Mouse (Mus musculus) liver, embryonic 12.5 days (tissue): Measurements from ENCODE around the gene Gm17606. TPM values are rescaled to one million over a fixed set of nuclear protein-coding genes. Genes with fewer than 3 reads are reported as not detected.

Source experiments
- ATAC-seq: fragments of 200-750 bp; cut with Nextera tagmentation; 2 replicates; pipeline ENCODE4 v1.8.0; 2017; ENCODE audit warnings: moderate number of reproducible peaks, mild to moderate bottlenecking, moderate library complexity
- H3K27ac ChIP-seq: fragments of 300-500 bp; sonication (generic); 2 replicates; pipeline ENCODE4 v1.5.1; 2016; ENCODE audit warnings: mild to moderate bottlenecking
- H3K27me3 ChIP-seq: fragments of 300-500 bp; sonication (generic); replicated peaks from 2 replicates; pipeline ENCODE4 v1.6.1; 2016; ENCODE audit warnings: mild to moderate bottlenecking, moderate library complexity
- H3K36me3 ChIP-seq: fragments of 300-500 bp; sonication (generic); 2 replicates; pipeline ENCODE4 v1.6.1; 2016; ENCODE audit warnings: mild to moderate bottlenecking, moderate library complexity
- H3K4me1 ChIP-seq: fragments of 300-500 bp; sonication (generic); 2 replicates; pipeline ENCODE4 v1.6.1; 2016
- H3K4me2 ChIP-seq: fragments of 300-500 bp; sonication (generic); 2 replicates; pipeline ENCODE4 v1.6.1; 2016; ENCODE audit warnings: mild to moderate bottlenecking, moderate library complexity
- H3K4me3 ChIP-seq: fragments of 300-500 bp; sonication (generic); 2 replicates; pipeline ENCODE4 v1.5.1; 2016; ENCODE audit warnings: mild to moderate bottlenecking, moderate library complexity
- H3K9ac ChIP-seq: fragments of 300-500 bp; sonication (generic); 2 replicates; pipeline ENCODE4 v1.6.1; 2016; ENCODE audit warnings: mild to moderate bottlenecking, moderate library complexity
- H3K9me3 ChIP-seq: fragments of 300-500 bp; sonication (generic); replicated peaks from 2 replicates; pipeline ENCODE4 v1.6.1; 2016; ENCODE audit warnings: mild to moderate bottlenecking, moderate library complexity
- WGBS: fragments of 180-500 bp; shearing (Covaris S2); methylation state at CpG from one replicate; pipeline ENCODE4 v1.1.7; 2016; ENCODE audit not compliant: insufficient replicate concordance; 5-methylcytosine and 5-hydroxymethylcytosine counted together
- polyA plus RNA-seq: library from polyadenylated mRNA; unstranded; fragments of >200 nt; fragmentation: Nextera tagmentation; extraction: Ambion mirVana; gene quantifications from 2 replicates; pipeline ENCODE4 v1.2.1, GENCODE M21; 2016

Gm17606 gene
- polyA plus RNA-seq, result not detected in 2 replicates

DNA sequence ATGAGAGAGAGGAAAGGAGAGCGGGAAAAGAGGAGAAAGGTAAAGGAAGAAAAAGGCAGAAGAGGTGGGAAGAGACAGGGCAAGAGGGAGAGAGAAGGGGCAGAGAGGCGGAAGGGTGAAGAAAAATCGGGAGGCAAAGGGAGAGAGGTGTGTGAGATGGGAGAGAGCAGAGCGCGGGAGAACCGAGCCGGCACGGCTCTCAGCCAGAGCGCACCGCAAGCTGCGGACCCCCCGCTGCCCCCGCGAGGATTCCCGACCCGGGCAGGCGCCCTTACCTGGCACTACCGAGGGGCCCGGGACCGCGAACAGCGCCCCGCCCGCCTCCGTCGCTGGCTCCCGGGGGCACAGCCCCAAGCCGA is at the start of gene Gm17606:
TSS of gene Gm17606 (plus strand) at position 7 of the 359 bp plus-strand sequence.
- peaks cover 20% of the 10 kb centered on the region for H3K4me1 ChIP-seq
- no peaks in the 10 kb centered on the region for H3K9me3 ChIP-seq
- no peak for ATAC-seq
- peak within 1 kb of the TSS; percentile 75 for H3K27ac ChIP-seq
- 1% methylated on average over 19 of the region's 28 CpGs for WGBS
- peak within 1 kb of the TSS; percentile 80 for H3K9ac ChIP-seq
- H3K27me3 ChIP-seq, result peaks cover 25% of the 10 kb centered on the region
- peak within 1 kb of the TSS; percentile 100 for H3K4me2 ChIP-seq
- H3K36me3 ChIP-seq, result peaks cover 47% of the 10 kb centered on the region
- H3K4me3 ChIP-seq, result peak within 1 kb of the TSS; percentile 71

DNA sequence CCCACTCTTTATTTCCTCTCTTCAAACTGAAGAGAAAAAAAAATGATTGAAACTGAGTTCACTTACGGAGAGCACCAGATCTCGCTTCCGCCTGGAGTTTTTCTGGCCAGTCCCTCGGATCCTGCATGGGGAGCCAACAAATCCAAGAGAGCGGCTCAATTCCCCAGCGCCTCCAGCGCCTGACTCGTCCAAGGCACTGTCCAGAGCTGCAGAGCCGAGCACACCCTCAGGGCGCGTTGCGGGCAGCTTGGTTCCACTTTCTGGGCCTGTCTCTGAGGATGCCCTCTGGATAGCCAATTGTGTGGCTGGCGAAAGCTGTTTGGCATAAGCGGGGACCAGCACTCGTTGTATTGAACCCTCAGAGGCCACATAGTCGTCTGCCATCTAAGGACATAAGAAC is 49.7 kb upstream of the Gm17606 start:
- H3K4me2 ChIP-seq, result no peak overlapping the region
- ATAC-seq, result no peak
- H3K9ac ChIP-seq, result no peak overlapping the region
- WGBS, result 86% methylated on average over 16 of the region's 16 CpGs
- peaks cover 24% of the 10 kb centered on the region for H3K36me3 ChIP-seq
- H3K9me3 ChIP-seq, result 0 out of 2 replicates have a peak, but pooled peaks cover 5% of the 10 kb centered on the region
- H3K4me3 ChIP-seq, result no peak overlapping the region
- no peak overlapping the region for H3K27ac ChIP-seq
- H3K27me3 ChIP-seq, result no peaks in the 10 kb centered on the region
- peaks cover 23% of the 10 kb centered on the region for H3K4me1 ChIP-seq

DNA sequence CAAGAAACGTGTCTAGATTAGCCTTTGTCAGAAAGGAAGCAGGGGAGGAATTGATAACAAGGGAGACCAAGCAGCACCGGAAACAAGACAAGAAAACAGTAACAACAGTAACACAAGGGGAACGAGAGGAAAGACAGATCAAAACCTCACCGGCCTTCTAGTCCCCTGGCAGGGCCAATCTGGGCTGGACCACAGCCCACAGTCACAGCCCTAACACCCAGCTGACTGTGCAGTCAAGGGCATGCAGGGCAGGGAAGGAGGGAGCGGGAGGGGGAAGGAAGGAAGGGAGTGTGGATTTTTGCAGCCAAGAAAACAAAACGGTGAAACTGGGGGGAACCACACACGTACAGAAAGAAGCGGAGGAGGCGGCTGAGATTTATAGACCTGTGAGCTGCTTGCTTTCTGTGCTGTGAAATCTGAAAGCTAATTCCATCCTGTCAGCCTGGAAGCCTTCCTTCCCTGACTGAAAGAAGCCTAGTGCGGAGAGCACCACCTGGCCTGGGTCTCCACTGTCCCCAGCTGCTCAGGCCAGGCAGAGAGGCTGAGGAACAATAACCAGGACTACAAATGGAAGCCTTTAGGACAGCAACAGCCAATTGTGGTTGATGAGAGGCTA is 48.3 kb upstream of the Gm17606 start:
- peaks cover 23% of the 10 kb centered on the region for H3K4me1 ChIP-seq
- H3K4me2 ChIP-seq, result no peak overlapping the region
- ATAC-seq, result 0 out of 2 replicates have a peak, but pooled peaks have one; percentile 36
- no peak overlapping the region for H3K9ac ChIP-seq
- no peak overlapping the region for H3K4me3 ChIP-seq
- no peaks in the 10 kb centered on the region for H3K27me3 ChIP-seq
- peak overlapping the region; percentile 27 for H3K27ac ChIP-seq
- H3K9me3 ChIP-seq, result 0 out of 2 replicates have a peak, but pooled peaks cover 5% of the 10 kb centered on the region
- 25% methylated on average over 10 of the region's 10 CpGs for WGBS
- peaks cover 24% of the 10 kb centered on the region for H3K36me3 ChIP-seq

GRCm38 (mm10) chr14:54594055-54594454 is 46.7 kb upstream of the Gm17606 start:
- 0 out of 2 replicates have a peak, but pooled peaks cover 5% of the 10 kb centered on the region for H3K9me3 ChIP-seq
- 81% methylated on average over 3 of the region's 3 CpGs for WGBS
- peaks cover 24% of the 10 kb centered on the region for H3K36me3 ChIP-seq
- H3K4me2 ChIP-seq, result no peak overlapping the region
- H3K27me3 ChIP-seq, result no peaks in the 10 kb centered on the region
- H3K9ac ChIP-seq, result no peak overlapping the region
- no peak overlapping the region for H3K27ac ChIP-seq
- ATAC-seq, result no peak
- no peak overlapping the region for H3K4me3 ChIP-seq
- peaks cover 21% of the 10 kb centered on the region for H3K4me1 ChIP-seq

DNA sequence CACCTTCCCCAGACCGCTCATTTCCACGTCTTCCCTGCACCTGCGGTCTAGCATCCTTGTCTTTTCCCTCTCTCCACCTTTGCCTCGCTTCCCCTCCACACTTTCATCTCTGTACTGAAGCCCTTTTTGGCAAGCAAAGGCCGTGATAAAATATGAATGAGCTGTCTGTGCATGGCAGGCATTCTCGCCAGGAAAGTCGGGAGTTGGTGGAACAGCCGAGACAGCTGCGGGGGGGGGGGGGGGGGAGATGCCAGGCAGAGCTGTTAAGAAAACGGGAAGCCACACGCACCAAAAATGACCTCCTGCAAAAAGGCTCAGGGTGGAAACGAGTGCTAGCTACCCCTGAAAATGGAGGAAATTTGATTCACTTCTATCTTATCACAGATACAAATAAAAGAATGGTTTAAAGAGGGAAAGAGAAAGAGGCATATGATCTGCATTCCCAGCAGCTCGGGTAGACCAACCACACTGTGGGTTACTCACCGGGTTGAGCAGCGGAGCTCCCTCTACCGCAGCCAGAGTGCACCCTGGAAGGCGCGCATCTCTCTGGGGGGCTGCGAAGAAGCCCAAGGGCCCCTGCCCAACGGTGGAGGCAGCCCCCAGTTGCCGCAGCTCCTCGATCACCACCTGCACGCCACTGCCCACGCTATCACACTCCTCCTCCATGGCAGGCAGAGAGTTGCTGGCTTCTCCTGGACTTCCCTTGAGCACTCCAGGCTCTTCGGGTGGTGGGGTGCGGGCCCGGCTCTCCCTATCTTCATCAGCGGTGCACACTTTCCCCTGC is 45.9 kb upstream of the Gm17606 start:
- peaks cover 14% of the 10 kb centered on the region for H3K4me1 ChIP-seq
- 0 out of 2 replicates have a peak, but pooled peaks cover 5% of the 10 kb centered on the region for H3K9me3 ChIP-seq
- 0 out of 2 replicates have a peak, but pooled peaks have one; percentile 17 for ATAC-seq
- H3K9ac ChIP-seq, result no peak overlapping the region
- no peak overlapping the region for H3K4me2 ChIP-seq
- no peaks in the 10 kb centered on the region for H3K27me3 ChIP-seq
- no peak overlapping the region for H3K27ac ChIP-seq
- 69% methylated on average over 27 of the region's 28 CpGs for WGBS
- H3K4me3 ChIP-seq, result no peak overlapping the region
- peaks cover 28% of the 10 kb centered on the region for H3K36me3 ChIP-seq

DNA sequence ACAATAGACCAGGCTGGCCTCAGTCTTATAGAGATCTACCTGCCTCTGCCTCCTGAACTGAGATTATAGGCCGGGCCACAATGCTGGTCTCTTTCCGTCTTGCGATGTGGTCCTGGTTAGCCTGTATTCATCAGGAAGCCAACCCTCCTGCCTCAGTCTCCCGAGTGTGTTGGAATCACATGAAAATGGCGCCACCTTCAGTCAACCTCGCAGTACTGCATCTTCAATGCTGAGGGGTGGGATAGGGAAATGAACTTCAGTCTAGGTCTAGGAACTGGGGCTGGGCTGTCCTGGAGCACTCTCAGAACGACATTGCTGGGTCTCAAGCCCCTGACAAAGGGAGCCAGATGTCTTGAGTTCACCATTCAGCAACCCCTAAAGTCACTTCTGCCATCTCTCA is 43.7 kb upstream of the Gm17606 start:
- Histone ChIP-seq H3K9me3 (0 out of 2 replicates have a peak, but pooled peaks cover 5% of the 10 kb centered on the region), H3K9ac (no peak overlapping the region), H3K36me3 (peaks cover 28% of the 10 kb centered on the region), H3K27me3 (no peaks in the 10 kb centered on the region), H3K4me3 (no peak overlapping the region), H3K27ac (no peak overlapping the region), H3K4me2 (no peak overlapping the region), H3K4me1 (peaks cover 17% of the 10 kb centered on the region)
- ATAC-seq, result no peak
- WGBS, result 55% methylated on average over 7 of the region's 7 CpGs

- WGBS, result 59% methylated on average over 2 of the region's 2 CpGs
- Histone ChIP-seq H3K36me3 (peaks cover 4% of the 10 kb centered on the region; the same call in 1 of the 2 replicates), H3K9me3 (no peaks in the 10 kb centered on the region), H3K27me3 (no peaks in the 10 kb centered on the region), H3K4me1 (peaks cover 38% of the 10 kb centered on the region), H3K4me2 (no peak overlapping the region), H3K4me3 (no peak overlapping the region), H3K27ac (peak overlapping the region; percentile 94; the same call in 1 of the 2 replicates), H3K9ac (no peak overlapping the region)
- no peak for ATAC-seq
These were observed 39.2 kb upstream of the Gm17606 start for GRCm38 (mm10) chr14:54601601-54602000.

- WGBS, result 36% methylated on average over 4 of the region's 4 CpGs
- peak overlapping the region; percentile 89 for H3K4me2 ChIP-seq
- H3K27ac ChIP-seq, result peak overlapping the region; percentile 94
- peak overlapping the region; percentile 75 for H3K9ac ChIP-seq
- peak overlapping the region; percentile 69 for H3K4me3 ChIP-seq
- no peaks in the 10 kb centered on the region for H3K9me3 ChIP-seq
- H3K4me1 ChIP-seq, result peaks cover 38% of the 10 kb centered on the region
- no peaks in the 10 kb centered on the region for H3K27me3 ChIP-seq
- peaks cover 4% of the 10 kb centered on the region; the same call in 1 of the 2 replicates for H3K36me3 ChIP-seq
- no peak for ATAC-seq
These were observed 38.1 kb upstream of the Gm17606 start for GRCm38 (mm10) chr14:54602613-54603012.

GRCm38 (mm10) chr14:54603038-54603654 is 37.6 kb upstream of the Gm17606 start:
- peaks cover 38% of the 10 kb centered on the region for H3K4me1 ChIP-seq
- WGBS, result 1% methylated on average over 46 of the region's 46 CpGs
- peaks cover 4% of the 10 kb centered on the region; the same call in 1 of the 2 replicates for H3K36me3 ChIP-seq
- peak overlapping the region; percentile 89 for H3K4me2 ChIP-seq
- H3K27me3 ChIP-seq, result no peaks in the 10 kb centered on the region
- H3K9ac ChIP-seq, result peak overlapping the region; percentile 75
- peak; percentile 99 for ATAC-seq
- H3K27ac ChIP-seq, result peak overlapping the region; percentile 94
- peak overlapping the region; percentile 69 for H3K4me3 ChIP-seq
- no peaks in the 10 kb centered on the region for H3K9me3 ChIP-seq

DNA sequence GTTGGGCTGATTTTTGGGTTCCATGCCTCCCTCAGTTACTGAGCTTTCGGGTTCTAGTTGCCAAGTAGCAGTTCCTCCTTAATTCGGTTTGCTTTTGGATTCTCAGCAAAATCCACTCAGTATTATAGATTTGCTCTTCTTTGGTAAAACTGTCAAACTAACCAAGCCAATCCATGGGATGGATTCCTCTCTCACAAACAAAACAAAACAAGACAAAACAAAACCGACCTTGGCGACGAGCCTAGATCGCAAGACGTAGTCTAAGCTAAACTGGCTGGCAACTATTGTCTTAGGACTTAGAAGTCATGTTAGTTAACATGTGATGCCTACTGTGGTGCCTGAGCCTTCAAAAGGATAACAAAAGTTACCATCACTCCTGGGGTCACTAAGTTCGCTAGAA is 37.1 kb upstream of the Gm17606 start:
- Histone ChIP-seq H3K9me3 (no peaks in the 10 kb centered on the region), H3K36me3 (peaks cover 4% of the 10 kb centered on the region; the same call in 1 of the 2 replicates), H3K27me3 (no peaks in the 10 kb centered on the region), H3K27ac (peak overlapping the region; percentile 94), H3K4me2 (peak overlapping the region; percentile 89), H3K9ac (0 out of 2 replicates have a peak overlapping the region, but pooled peaks have one; percentile 40), H3K4me1 (peaks cover 38% of the 10 kb centered on the region), H3K4me3 (peak overlapping the region; percentile 69)
- 76% methylated on average over 8 of the region's 8 CpGs for WGBS
- ATAC-seq, result no peak

GRCm38 (mm10) chr14:54605752-54606321 is 34.9 kb upstream of the Gm17606 start, which contains the start of gene 4931414P19Rik:
Gene 4931414P19Rik, minus strand, starts transcription at chr14:54605993.
- whole genome bisulfite sequencing, result under 1% methylated on average over 38 of the region's 39 CpGs
- peak; percentile 60 for ATAC-seq
- H3K4me3 ChIP-seq, result peak within 1 kb of the TSS; percentile 71

More at GRCm38 (mm10) chr14:54605752-54606321, 34.9 kb upstream of the Gm17606 start, which contains the start of gene 4931414P19Rik:
- Histone ChIP-seq H3K9ac (peak within 1 kb of the TSS; percentile 85), H3K4me1 (peaks cover 38% of the 10 kb centered on the region), H3K9me3 (no peaks in the 10 kb centered on the region), H3K36me3 (0 out of 2 replicates have a peak, but pooled peaks cover 4% of the 10 kb centered on the region), H3K27ac (peak within 1 kb of the TSS; percentile 87), H3K4me2 (peak within 1 kb of the TSS; percentile 89), H3K27me3 (no peaks in the 10 kb centered on the region)
